Mouse (Mus musculus): Measurements from ENCODE around the gene Npc1l1.

DNA sequence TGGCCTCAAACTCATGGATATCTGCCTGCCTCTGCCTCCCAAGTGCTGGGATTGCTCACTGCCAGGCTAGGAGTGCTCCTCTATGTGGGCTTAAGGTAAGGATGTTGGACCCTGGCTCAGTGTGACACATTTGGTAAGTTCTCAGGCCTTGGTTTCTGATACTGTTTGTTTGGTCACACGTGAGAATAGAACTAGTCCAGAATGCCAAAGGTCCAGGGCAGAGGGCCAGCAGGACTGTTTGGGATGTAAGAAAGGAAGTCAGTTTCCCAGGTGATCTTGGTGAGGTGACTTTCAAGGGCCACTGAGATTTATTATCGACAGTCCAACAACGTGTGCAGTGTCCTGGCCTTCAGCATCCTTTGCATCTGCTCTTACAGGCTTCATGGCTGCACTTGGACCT lies 46.5 kb upstream of the Npc1l1 start:
- TF ChIP-seq POLR2A (IDR thresholded peaks at IDR 0.05; ENCODE audit: insufficient read depth, low read depth, low read length) (no peak), CTCF (IDR thresholded peaks at IDR 0.05; ENCODE audit: insufficient read depth, low read depth, low read length) (no peak)

All from olfactory bulb, adult 2 months (tissue).